Mouse (Mus musculus) lung, postnatal 0 days (tissue): ENCODE data around the gene Meltf.

Experiments
- CTCF ChIP-seq: IDR thresholded peaks from 2 replicates; pipeline ENCODE4 v1.5.1; 2016; ENCODE audit warnings: antibody characterized with exemption, mild to moderate bottlenecking
- EP300 ChIP-seq: IDR thresholded peaks from 2 replicates; pipeline ENCODE4 v1.6.1; 2016; ENCODE audit warnings: antibody characterized with exemption, mild to moderate bottlenecking, control low read depth

DNA sequence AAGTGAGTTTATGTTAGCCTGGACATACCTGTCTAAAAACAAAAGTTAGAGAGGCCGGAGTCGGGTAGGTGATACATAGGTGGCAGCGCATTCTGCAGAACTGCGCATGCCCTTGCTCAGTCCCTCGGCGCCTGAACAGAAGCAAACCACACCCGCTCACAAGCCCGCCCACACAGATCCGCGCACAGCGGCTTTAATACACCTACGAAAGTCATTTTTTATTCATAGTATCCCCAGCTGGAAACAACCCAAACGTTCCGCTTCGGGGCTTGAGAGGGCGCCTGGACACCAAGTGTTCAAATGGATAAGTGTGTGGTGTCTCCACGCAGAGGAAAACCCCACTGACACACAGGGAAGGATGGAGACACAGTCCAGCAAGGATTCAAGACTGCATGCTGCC is 52.7 kb downstream of the Meltf start:
- no peak for TF ChIP-seq CTCF
- no peak for TF ChIP-seq EP300
